Mouse (Mus musculus) brain, embryonic 18.5 days (tissue): Measurements from ENCODE around the gene Khdc4.
"Not testable (repeated sequence)": the region's sequence is repeated elsewhere in the genome, so short reads cannot be mapped to it uniquely, and the experiment has no call there.

Source experiments
- DNase-seq: peaks from one replicate; pipeline ENCODE4 v3.0.0-alpha.2; 2012; ENCODE audit warnings: low read depth, low spot score

Gene Khdc4

DNA sequence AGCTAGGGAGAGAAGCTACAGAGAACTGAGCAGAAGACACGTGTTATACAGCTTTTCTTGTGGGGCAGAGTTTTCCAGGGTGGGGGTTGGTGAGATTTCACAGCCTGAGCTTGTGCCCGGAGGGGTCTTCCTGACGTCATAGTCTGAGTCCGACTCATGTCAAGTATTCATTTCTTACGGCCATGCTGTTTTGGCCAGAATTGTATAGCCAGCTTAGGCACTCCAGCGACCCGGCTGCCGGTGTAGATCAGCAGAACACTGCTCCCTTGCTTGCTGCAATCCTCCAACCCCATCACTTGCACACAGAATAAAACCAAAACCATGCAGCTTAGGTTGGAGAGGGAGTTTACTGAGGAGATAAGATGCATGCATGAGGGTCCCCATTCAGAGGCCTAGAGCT is 30.0 kb upstream of the Khdc4 start:
- DNase-seq, result no peak

- no peak for DNase-seq
Measured at GRCm38 (mm10) chr3:88658441-88659127, 27.0 kb upstream of the Khdc4 start.

DNA sequence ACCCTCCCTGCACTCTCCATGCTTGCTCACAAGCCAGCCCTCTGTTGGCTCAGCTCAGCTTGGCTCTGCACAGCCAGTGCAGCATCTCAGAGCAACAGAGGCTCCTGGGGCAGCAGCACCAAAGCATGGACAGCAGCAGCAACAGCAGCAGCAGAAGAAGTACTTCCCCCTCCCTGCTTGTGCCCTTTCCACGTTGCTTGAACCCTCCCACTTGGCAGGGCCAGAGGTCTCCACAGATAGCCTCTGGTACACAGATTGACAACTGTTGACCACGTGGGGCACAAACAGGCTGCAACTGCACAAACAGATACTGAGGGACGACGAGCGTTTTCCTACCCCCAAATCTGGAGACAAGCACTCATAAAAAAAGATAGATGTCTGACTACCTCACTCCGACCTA is 25.8 kb upstream of the Khdc4 start:
- DNase-seq, result no peak

- DNase-seq, result no peak
Measured at GRCm38 (mm10) chr3:88664095-88664494, 21.5 kb upstream of the Khdc4 start.

- peak; percentile 45 for DNase-seq
Measured at GRCm38 (mm10) chr3:88677399-88677798, 8.2 kb upstream of the Khdc4 start.

DNA sequence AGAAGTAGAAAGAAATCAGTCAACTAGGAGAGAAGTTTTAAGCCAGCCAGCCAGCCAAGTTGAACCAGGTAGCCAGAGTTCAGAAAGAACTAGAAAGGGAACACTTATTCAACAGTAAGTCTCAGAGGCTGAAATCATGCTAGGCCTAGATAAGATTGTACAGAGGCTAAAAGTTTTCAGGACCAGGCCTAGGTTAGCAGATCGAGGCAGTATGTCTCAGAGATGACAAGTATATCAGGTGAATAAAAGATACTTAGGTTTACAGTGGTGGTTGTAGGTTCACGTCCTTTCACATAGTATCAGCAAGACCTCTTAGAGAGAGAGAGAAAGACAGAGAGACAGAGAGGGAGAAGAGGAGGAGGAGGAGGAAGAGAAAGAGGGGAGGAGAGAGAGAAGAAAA is 1.8 kb upstream of the Khdc4 start:
- DNase-seq, result no peak

GRCm38 (mm10) chr3:88684236-88684979 is 1.2 kb upstream of the Khdc4 start:
- DNase-seq, result no peak

DNA sequence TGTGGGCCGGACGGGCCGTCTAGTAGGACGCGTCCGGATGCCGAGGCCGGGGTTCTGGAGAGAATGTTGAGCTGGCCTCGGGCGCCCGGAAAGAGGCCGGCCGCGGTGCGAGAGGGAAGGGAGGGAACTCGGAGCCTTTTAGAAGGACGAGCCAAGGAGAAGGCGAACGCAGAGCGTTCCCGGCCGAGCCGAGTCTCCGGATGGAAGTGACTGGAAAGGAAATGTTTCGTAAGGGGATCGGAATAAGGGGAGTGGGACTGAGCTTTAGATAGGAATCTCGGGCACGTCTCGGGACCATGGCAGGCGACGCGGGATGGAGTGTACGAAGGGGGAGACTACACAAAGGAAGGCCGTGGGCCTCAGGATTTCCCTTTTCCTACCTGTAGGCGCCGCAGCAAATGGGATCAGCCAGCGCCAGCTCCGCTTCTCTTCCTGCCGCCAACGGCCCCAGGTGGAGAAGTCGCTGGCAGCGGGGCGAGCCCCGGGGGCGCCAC is 402 bp downstream of the Khdc4 start:
- DNase-seq, result peak; percentile 18

- DNase-seq, result no peak
Measured at GRCm38 (mm10) chr3:88686734-88687611, 1.4 kb downstream of the Khdc4 start.

GRCm38 (mm10) chr3:88689079-88689478 is 3.5 kb downstream of the Khdc4 start:
- no peak for DNase-seq

- no peak for DNase-seq
Measured at GRCm38 (mm10) chr3:88695545-88695944, 9.9 kb downstream of the Khdc4 start.

- no peak for DNase-seq
Measured at GRCm38 (mm10) chr3:88698051-88698450, 12.4 kb downstream of the Khdc4 start.

- no peak for DNase-seq
Measured at GRCm38 (mm10) chr3:88698834-88699233, 13.2 kb downstream of the Khdc4 start.

DNA sequence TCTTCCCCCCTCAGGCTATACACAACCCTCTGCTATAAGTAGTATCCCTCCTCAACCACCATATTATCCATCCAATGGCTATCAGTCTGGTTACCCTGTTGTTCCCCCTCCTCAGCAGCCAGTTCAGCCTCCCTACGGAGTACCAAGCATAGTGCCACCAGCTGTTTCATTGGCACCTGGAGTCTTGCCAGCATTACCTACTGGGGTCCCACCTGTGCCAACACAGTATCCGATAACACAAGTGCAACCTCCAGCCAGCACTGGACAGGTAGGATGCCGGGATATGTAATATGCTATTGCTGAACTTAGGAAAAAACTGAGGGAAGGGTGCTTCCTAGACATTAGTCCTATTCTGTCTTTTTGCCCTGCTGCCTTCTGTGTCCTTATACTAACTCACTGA is 14.6 kb downstream of the Khdc4 start:
- no peak for DNase-seq

DNA sequence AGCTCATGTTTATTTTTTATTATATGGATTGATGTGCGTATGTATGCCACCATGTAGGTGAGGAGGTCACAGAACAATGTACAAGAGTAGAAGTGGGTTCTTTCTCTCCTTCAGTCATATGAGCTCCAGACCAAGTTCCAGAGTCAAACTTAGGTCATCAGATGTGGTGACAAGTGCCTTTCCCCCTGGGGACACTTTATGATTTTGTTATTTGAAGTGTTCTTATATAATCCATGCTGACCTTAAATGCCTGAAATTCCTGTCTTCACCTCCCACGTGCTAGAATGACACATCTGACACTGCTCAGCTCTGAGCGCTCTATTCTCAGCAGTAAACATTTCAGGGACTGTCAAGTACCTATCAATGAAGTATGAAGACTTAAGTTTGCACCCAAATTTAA is 15.6 kb downstream of the Khdc4 start:
- no peak for DNase-seq

GRCm38 (mm10) chr3:88713709-88714108 is 28.1 kb downstream of the Khdc4 start:
- DNase-seq, result no peak

- no peak for DNase-seq
Measured at GRCm38 (mm10) chr3:88714725-88715124, 29.1 kb downstream of the Khdc4 start.

- not testable (repeated sequence) for DNase-seq
Measured at GRCm38 (mm10) chr3:88715716-88716115, 30.1 kb downstream of the Khdc4 start.

- peak; percentile 54 for DNase-seq
Measured at GRCm38 (mm10) chr3:88716399-88717197, 31.0 kb downstream of the Khdc4 start, which contains the start of gene Rit1. TSS of gene Rit1 (plus strand) at chr3:88716838.

GRCm38 (mm10) chr3:88717198-88717798 is 31.7 kb downstream of the Khdc4 start:
- DNase-seq, result peak; percentile 3

GRCm38 (mm10) chr3:88717831-88718230 is 32.2 kb downstream of the Khdc4 start:
- DNase-seq, result no peak
